Mouse (Mus musculus): ENCODE measurements around the gene Ppp1r3c.

Ppp1r3c gene

DNA sequence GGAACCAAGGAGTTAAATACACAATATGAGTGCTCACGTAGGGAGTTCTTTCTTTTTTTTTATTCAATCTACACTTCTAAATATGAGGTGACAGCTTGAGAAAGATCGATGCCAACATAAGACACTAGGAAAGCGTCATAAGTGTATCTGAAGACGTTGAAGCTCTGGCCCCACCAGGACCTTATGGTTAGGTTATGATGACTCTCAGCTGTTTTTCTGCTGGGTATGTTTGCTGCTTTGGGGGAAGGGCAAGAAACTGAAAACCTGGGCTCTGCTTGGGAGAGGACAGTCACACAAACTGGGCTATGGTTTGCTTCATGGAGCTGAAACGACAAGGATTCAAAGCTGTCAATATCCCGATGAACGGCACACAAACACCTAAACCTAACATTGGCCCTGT lies 11.5 kb downstream of the Ppp1r3c start:
- in situ Hi-C loops (cut with MboI; ENCODE audit: unreplicated experiment in 2 of 2), result no loop called here

- in situ Hi-C loops (cut with MboI; ENCODE audit: unreplicated experiment in 2 of 2), result no loop called here
These were observed 15.3 kb downstream of the Ppp1r3c start for GRCm38 (mm10) chr19:36721139-36721538.

DNA sequence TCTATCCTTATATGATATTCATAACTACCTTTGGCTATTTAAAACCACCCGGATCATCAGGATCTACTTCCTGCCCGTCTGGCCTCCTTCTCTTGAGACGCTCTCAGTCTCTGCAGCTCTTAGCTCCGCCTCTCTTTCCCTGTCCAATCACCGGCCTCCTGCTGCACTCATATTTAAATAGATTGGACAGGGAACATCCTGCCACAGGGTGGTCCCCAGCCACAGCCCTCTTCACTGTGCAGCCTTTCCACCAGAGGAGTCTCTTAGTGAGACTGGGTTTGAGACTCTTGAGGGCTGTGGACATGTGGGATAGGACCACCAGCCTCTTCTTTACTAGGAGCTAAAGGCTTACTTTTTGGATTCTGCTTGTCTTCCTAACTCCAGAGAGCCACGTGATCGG lies 20.2 kb downstream of the Ppp1r3c start:
- in situ Hi-C loops (cut with MboI; ENCODE audit: unreplicated experiment in 2 of 2), result no loop called here

- in situ Hi-C loops (cut with MboI; ENCODE audit: unreplicated experiment in 2 of 2), result no loop called here
These were observed 20.9 kb downstream of the Ppp1r3c start for GRCm38 (mm10) chr19:36715591-36715990.

GRCm38 (mm10) chr19:36714492-36714891 lies 22.0 kb downstream of the Ppp1r3c start:
- in situ Hi-C loops (cut with MboI; ENCODE audit: unreplicated experiment in 2 of 2), result no loop called here

DNA sequence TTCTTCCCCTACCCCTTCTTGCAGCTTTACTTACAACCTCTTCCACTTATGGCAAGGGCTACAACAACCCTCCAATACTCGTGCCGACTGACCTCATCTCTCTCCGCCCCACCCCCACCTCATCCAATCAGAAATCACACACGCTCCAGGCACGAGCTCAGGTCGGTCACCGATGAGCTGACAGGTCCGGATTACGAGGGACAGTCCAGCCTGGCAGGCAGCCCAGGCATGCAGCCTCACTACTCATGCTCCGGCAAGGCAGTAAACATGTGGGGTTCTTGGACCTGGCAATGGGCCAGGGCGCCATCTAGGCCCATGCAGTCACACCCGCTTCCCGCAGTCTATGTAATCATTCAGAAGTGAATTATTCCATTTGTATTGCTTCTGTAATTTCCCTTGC lies 23.4 kb downstream of the Ppp1r3c start:
- in situ Hi-C loops (cut with MboI; ENCODE audit: unreplicated experiment in 2 of 2), result no loop called here

- in situ Hi-C loops (cut with MboI; ENCODE audit: unreplicated experiment in 2 of 2), result no loop called here
These were observed 30.3 kb downstream of the Ppp1r3c start for GRCm38 (mm10) chr19:36706195-36706594.

GRCm38 (mm10) chr19:36705286-36706146 lies 30.9 kb downstream of the Ppp1r3c start:
- in situ Hi-C loops (cut with MboI; ENCODE audit: unreplicated experiment in 2 of 2), result no loop called here

- in situ Hi-C loops (cut with MboI; ENCODE audit: unreplicated experiment in 2 of 2), result no loop called here
These were observed 31.7 kb downstream of the Ppp1r3c start for GRCm38 (mm10) chr19:36704763-36705162.

DNA sequence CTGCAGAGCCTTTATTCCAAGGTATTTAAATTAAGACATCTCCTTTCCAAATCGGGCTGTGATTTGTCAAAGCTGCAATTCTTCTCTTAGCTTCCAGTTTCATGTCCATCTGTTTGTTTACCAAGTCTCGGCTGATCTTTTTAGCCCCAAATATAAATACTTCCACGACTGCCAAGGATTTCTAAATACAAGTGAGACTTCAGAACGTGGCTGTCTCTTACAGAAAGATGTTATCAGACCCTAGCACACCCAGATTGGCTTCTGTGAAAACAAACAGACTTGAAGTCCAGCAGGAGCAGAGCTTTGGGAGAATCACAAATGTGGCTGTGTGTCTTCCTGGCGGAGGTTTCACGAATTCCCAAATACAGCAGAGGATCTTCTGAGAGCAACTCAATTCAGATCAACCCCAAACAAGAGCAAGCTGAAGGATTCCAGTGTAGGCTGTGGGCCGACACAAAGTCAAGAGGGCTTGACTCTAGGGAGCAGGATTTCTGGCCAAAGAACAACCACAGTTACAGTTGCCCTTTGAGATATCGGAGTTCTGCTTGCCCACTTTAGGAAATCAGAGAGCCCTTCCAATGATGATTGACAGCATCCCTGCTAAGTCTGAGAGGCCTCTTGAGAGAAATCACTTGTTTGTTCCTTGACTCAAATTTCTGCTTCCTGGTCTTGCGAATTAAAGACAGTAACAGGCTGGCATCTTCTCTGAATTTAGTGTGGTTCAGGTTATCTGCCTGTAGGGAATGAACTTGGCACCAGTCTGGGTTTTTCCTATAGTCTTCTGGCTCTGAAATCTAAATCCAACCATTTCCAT lies 34.4 kb downstream of the Ppp1r3c start:
- in situ Hi-C loops (cut with MboI; ENCODE audit: unreplicated experiment in 2 of 2), result no loop called here

DNA sequence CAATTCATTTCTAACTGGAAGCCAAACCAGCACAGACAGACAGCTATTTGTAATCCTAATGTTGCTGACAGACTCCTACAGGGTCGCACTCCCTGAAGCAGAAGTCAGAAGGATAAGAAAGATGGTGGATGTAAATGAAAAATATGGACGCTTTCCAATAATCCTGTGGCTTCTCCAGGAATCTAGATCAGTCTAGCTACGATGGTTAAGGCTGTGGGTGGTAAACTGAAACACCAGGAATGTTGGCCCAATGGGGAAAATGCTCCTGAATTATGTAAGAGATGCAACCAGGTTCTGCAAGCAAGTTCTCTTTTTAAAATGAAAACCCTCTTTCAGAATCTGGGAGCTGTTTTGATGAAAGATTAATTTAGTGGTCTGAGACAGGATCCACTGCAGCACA lies 35.1 kb downstream of the Ppp1r3c start:
- in situ Hi-C loops (cut with MboI; ENCODE audit: unreplicated experiment in 2 of 2), result no loop called here

- in situ Hi-C loops (cut with MboI; ENCODE audit: unreplicated experiment in 2 of 2), result no loop called here
These were observed 35.5 kb downstream of the Ppp1r3c start for GRCm38 (mm10) chr19:36700937-36701336.

DNA sequence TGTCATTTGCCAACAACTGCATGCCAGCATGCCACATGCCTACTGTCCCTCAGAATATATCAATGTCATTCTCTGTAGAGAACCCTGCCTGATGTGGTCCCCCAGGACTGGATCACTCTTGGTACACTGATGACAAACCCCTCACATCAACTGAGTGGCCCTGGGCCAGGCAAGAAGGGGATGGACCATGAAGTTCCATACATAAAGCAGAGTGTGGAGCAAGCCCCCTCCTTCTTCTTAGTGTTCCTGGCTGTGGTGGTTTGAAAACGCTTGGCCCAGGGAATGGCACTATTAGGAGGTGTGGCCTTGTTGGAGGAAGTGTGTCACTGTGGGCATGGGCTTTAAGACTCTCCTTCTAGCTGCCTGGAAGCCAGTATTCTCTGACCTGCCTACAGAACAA lies 37.3 kb downstream of the Ppp1r3c start:
- in situ Hi-C loops (cut with MboI; ENCODE audit: unreplicated experiment in 2 of 2), result no loop called here

DNA sequence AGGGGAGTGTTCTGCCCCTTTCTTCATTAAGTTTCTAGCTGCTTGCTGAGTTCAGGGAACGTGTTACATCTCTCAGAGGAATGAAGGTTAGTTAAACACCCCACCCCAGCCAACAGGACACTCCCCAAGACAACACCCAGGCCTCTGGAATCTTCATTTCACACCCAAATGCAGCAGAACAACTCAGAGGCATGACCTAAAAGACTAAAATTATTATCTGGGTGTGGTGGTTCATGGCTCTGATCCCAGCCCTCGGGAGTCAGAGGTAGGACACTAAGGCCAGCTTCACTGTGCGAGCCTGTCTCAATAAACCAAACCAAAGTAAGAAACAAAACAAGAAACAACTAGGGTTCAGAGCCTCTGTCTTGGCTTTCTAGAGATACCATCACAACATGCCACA lies 38.3 kb downstream of the Ppp1r3c start:
- in situ Hi-C loops (cut with MboI; ENCODE audit: unreplicated experiment in 2 of 2), result no loop called here

DNA sequence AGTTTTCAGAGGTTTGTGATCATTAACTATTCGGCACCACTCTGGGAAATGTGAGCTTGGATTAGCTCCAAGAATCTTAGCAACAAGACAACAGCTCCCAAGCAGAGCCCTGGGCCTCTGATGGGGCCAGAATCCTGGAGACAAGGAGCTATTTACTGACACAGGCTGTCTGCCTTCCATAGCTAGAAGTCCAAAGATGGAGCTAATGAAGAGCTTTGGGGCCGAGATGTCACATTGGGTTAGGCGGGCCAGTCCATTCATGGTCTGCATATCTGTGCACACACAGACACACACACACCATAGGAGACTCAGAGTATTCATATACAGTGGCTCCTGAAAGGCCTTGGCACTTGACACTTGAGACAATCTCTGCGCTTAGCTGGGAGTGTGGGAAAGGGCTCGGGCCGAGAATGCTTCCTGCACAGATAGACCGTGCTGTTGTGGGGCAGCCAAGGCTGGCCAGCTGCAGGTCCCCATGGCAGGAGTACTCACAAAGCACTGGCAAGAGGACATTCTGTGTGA lies 39.8 kb downstream of the Ppp1r3c start:
- in situ Hi-C loops (cut with MboI; ENCODE audit: unreplicated experiment in 2 of 2), result no loop called here

- in situ Hi-C loops (cut with MboI; ENCODE audit: unreplicated experiment in 2 of 2), result no loop called here
These were observed 42.9 kb downstream of the Ppp1r3c start for GRCm38 (mm10) chr19:36693530-36693929.

DNA sequence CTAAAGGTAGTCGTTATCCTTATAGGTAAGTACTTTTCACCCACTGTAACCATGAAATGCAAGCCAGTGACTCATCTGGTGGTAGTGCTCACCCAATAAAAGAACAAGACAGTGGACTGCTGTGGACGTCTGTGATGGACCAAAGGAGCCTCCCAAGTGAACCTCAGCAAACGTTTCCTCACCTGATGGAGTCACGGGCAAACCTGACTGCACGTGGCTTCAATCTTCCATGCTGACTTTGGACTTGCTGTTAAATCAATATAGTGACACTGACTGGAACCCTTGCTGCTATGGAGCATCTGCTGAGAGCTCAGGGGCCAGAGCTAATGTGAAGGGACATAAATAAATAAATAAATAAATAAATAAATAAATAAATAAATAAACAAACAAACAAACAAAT lies 44.5 kb downstream of the Ppp1r3c start:
- in situ Hi-C loops (cut with MboI; ENCODE audit: unreplicated experiment in 2 of 2), result no loop called here

DNA sequence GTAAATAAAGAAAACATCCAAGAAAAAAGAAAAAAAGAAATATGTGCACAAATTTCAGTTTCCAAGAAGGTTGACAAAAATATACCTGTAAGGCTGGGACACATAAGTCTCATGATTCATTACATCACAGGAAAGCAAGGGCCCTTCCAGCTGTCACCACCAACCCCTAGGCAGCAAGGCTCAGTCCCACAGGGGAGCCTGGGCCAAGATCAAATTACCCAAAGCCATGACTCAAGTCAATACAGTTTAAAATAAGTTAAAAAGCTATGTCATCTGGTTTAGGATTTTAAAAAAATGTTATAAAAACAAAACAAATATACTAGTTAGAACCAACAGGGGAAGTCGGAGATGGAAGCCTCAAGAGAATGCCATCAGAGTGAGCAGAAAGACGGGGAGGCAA lies 45.2 kb downstream of the Ppp1r3c start:
- in situ Hi-C loops (cut with MboI; ENCODE audit: unreplicated experiment in 2 of 2), result no loop called here

GRCm38 (mm10) chr19:36689205-36689604 lies 47.2 kb downstream of the Ppp1r3c start:
- in situ Hi-C loops (cut with MboI; ENCODE audit: unreplicated experiment in 2 of 2), result no loop called here

- in situ Hi-C loops (cut with MboI; ENCODE audit: unreplicated experiment in 2 of 2), result no loop called here
These were observed 48.4 kb downstream of the Ppp1r3c start for GRCm38 (mm10) chr19:36687843-36688637.

GRCm38 (mm10) chr19:36687044-36687443 lies 49.4 kb downstream of the Ppp1r3c start:
- in situ Hi-C loops (cut with MboI; ENCODE audit: unreplicated experiment in 2 of 2), result no loop called here
